Mouse (Mus musculus) CH12.LX (cell line): ENCODE measurements around the gene Tti1. TPM values are rescaled to one million over a fixed set of nuclear protein-coding genes. Genes with fewer than 3 reads are reported as not detected.

Source experiments
- DNase-seq: peaks from one replicate; pipeline ENCODE4 v3.0.0-alpha.2; 2013; ENCODE audit errors: extremely low read depth
- H3K27ac ChIP-seq: 2 replicates; pipeline ENCODE4 v1.5.1; 2012; ENCODE audit warnings: low read depth, mild to moderate bottlenecking, control low read depth, moderate library complexity; ENCODE audit not compliant: insufficient read depth
- H3K27me3 ChIP-seq: replicated peaks from 2 replicates; pipeline ENCODE3; 2012; ENCODE audit warnings: inconsistent platforms
- H3K36me3 ChIP-seq, 2 experiments: replicated peaks in 1 of 2; 2 replicates each; pipeline versions ENCODE3 to v1.6.1; 2012; ENCODE audit warnings: inconsistent platforms in 1 of 2, low read length in 1 of 2, mild to moderate bottlenecking in 1 of 2, mixed read lengths in 1 of 2, moderate library complexity in 1 of 2; ENCODE audit not compliant: control insufficient read depth in 1 of 2, insufficient read depth in 1 of 2
- H3K4me1 ChIP-seq, 2 experiments: 2 replicates each; pipeline ENCODE4 v1.6.1; 2012; ENCODE audit warnings: inconsistent platforms in 1 of 2, moderate library complexity in 1 of 2; ENCODE audit not compliant: insufficient read depth in 2 of 2, control insufficient read depth in 1 of 2
- H3K4me2 ChIP-seq: 2 replicates; pipeline ENCODE4 v1.6.1; 2012; ENCODE audit warnings: low read depth, mild to moderate bottlenecking, control low read depth; ENCODE audit not compliant: poor library complexity, insufficient read depth, severe bottlenecking
- H3K4me3 ChIP-seq, 3 experiments: fragments of 150-350 bp in 1 of 3; sonication (generic) in 1 of 3; replicated peaks in 1 of 3; 2 replicates each; pipeline versions ENCODE3 to v1.5.1; 2011 to 2012; ENCODE audit warnings: low read depth in 2 of 3, low read length in 2 of 3, mild to moderate bottlenecking in 2 of 3, moderate library complexity in 2 of 3, control low read depth in 1 of 3, improper control_type of control experiment in 1 of 3, inconsistent platforms in 1 of 3, mixed read lengths in 1 of 3; ENCODE audit not compliant: poor library complexity in 1 of 3
- H3K79me2 ChIP-seq: replicated peaks from 2 replicates; pipeline ENCODE4 v1.6.1; 2012; ENCODE audit warnings: mild to moderate bottlenecking, moderate library complexity; ENCODE audit not compliant: control insufficient read depth, poor library complexity, insufficient read depth, severe bottlenecking; ENCODE audit errors: extremely low read depth
- H3K9ac ChIP-seq: 2 replicates; pipeline ENCODE4 v1.6.1; 2012; ENCODE audit warnings: low read depth, mild to moderate bottlenecking, control low read depth, moderate library complexity; ENCODE audit not compliant: insufficient read depth
- H3K9me3 ChIP-seq: replicated peaks from 2 replicates; pipeline ENCODE3; 2012; ENCODE audit warnings: low read length, inconsistent platforms, mixed read lengths
- CHD1 ChIP-seq: IDR thresholded peaks from 2 replicates; pipeline ENCODE4 v1.6.1; 2012; ENCODE audit warnings: low read depth, low read length, improper control_type of control experiment, inconsistent platforms
- CTCF ChIP-seq, 2 experiments: IDR thresholded peaks in 1 of 2; conservative IDR thresholded peaks in 1 of 2; 2 replicates each; pipeline ENCODE4 v1.5.1; 2011 to 2012; ENCODE audit warnings: low read depth in 2 of 2, low read length in 2 of 2, improper control_type of control experiment in 1 of 2, inconsistent platforms in 1 of 2, mild to moderate bottlenecking in 1 of 2, moderate library complexity in 1 of 2
- ELF1 ChIP-seq: IDR thresholded peaks from 2 replicates; pipeline ENCODE4 v1.6.1; 2014; ENCODE audit warnings: low read depth, mild to moderate bottlenecking, inconsistent platforms, low read length, improper control_type of control experiment
- JUND ChIP-seq: conservative IDR thresholded peaks from 2 replicates; pipeline ENCODE4 v1.6.1; 2011; ENCODE audit warnings: low read depth, low read length, improper control_type of control experiment
- MAFK ChIP-seq: IDR thresholded peaks from 2 replicates; pipeline ENCODE4 v1.6.1; 2011; ENCODE audit warnings: low read length, improper control_type of control experiment; ENCODE audit not compliant: insufficient replicate concordance
- MAX ChIP-seq: IDR thresholded peaks from 2 replicates; pipeline ENCODE4 v1.6.1; 2011; ENCODE audit warnings: low read length, improper control_type of control experiment
- MAZ ChIP-seq: IDR thresholded peaks from 2 replicates; pipeline ENCODE4 v1.6.1; 2012; ENCODE audit warnings: low read depth, mild to moderate bottlenecking, inconsistent platforms, low read length, improper control_type of control experiment, moderate library complexity
- MXI1 ChIP-seq: IDR thresholded peaks from 2 replicates; pipeline ENCODE4 v1.6.1; 2011; ENCODE audit warnings: mild to moderate bottlenecking, low read depth, low read length, improper control_type of control experiment
- MYC ChIP-seq: IDR thresholded peaks from 2 replicates; pipeline ENCODE4 v1.6.1; 2011; ENCODE audit warnings: low read depth, mild to moderate bottlenecking, improper control_type of control experiment, low read length
- PAX5 ChIP-seq: IDR thresholded peaks from 2 replicates; pipeline ENCODE4 v1.6.1; 2012; ENCODE audit warnings: low read length, inconsistent platforms, mixed read lengths
- POLR2A ChIP-seq: IDR thresholded peaks from 2 replicates; pipeline ENCODE4 v1.6.1; 2011; ENCODE audit warnings: low read depth, mild to moderate bottlenecking, improper control_type of control experiment, low read length
- RAD21 ChIP-seq: IDR thresholded peaks from 2 replicates; pipeline ENCODE4 v1.6.1; 2011; ENCODE audit warnings: low read depth, mild to moderate bottlenecking, low read length, improper control_type of control experiment, moderate library complexity
- RCOR1 ChIP-seq: conservative IDR thresholded peaks from 2 replicates; pipeline ENCODE4 v1.6.1; 2012; ENCODE audit warnings: low read depth, mild to moderate bottlenecking, inconsistent platforms, low read length, improper control_type of control experiment
- SIN3A ChIP-seq: IDR thresholded peaks from 2 replicates; pipeline ENCODE4 v1.6.1; 2012; ENCODE audit warnings: low read length, improper control_type of control experiment, inconsistent platforms
- ZNF384 ChIP-seq: IDR thresholded peaks from 2 replicates; pipeline ENCODE4 v1.6.1; 2012; ENCODE audit warnings: low read depth, low read length, improper control_type of control experiment, inconsistent platforms
- dilution Hi-C: fragments of 300-500 bp; cut with MboI; formaldehyde crosslinking; loops from 2 replicates; pipeline ENCODE4 v1.14.3; 2020; ENCODE audit warnings: low sequenced_read_pairs; ENCODE audit not compliant: extremely low pct_unique_long_range_greater_than_20kb, extremely low pct_ligation_motif_present
- in situ Hi-C: fragments of 300-500 bp; cut with MboI; formaldehyde crosslinking; loops from 3 replicates; pipeline ENCODE4 v1.14.3; 2019; ENCODE audit warnings: low sequenced_read_pairs, low pct_ligation_motif_present, low pct_unique_long_range_greater_than_20kb, mixed read lengths
- polyA plus RNA-seq: library from polyadenylated mRNA; unstranded; fragments of >175 nt; gene quantifications from 2 replicates; pipeline ENCODE4 v1.2.1, GENCODE M21; 2012; ENCODE audit warnings: low read depth; ENCODE audit not compliant: insufficient read length
- total RNA-seq, 2 experiments: library from RNA; depleted of rRNA; stranded (reverse); fragments of 300-350 nt in 1 of 2; fragments of >200 nt in 1 of 2; gene quantifications; 2 replicates each; pipeline ENCODE4 v1.2.3; 2012 to 2014

The Tti1 gene
- total and polyA plus RNA-seq, 3 experiments: 19.7 to 27.2 (median 19.8) TPM

GRCm38 (mm10) chr2:158074835-158075234 lies 46.6 kb upstream of the Tti1 start:
- Histone ChIP-seq H3K9ac (no peak overlapping the region), H3K27me3 (no peaks in the 10 kb centered on the region), H3K4me1 (peaks cover 0 to 21% of the 10 kb centered on the region in 2 experiments; a peak in 2 of 4 replicates), H3K79me2 (no peaks in the 10 kb centered on the region), H3K9me3 (no peaks in the 10 kb centered on the region), H3K27ac (no peak overlapping the region), H3K4me3 (no peak overlapping the region), H3K36me3 (peaks cover 50 to 84% of the 10 kb centered on the region in 2 experiments), H3K4me2 (no peak overlapping the region)
- DNase-seq: no peak
- dilution Hi-C loops (no loop called here), in situ Hi-C loops (no loop called here)
- no peak for TF ChIP-seq RAD21
- TF ChIP-seq MAX: no peak
- no peak for TF ChIP-seq SIN3A
- no peak for TF ChIP-seq CHD1
- no peak for TF ChIP-seq MXI1
- TF ChIP-seq MYC: no peak
- TF ChIP-seq CTCF (conservative IDR thresholded peaks at IDR 0.05 in 1 of 2, IDR thresholded peaks at IDR 0.05 in 1 of 2; ENCODE audit: low read depth in 2 of 2, low read length in 2 of 2): no peak
- no peak for TF ChIP-seq MAZ
- TF ChIP-seq JUND: no peak
- TF ChIP-seq MAFK: no peak
- no peak for TF ChIP-seq PAX5
- no peak for TF ChIP-seq RCOR1

DNA sequence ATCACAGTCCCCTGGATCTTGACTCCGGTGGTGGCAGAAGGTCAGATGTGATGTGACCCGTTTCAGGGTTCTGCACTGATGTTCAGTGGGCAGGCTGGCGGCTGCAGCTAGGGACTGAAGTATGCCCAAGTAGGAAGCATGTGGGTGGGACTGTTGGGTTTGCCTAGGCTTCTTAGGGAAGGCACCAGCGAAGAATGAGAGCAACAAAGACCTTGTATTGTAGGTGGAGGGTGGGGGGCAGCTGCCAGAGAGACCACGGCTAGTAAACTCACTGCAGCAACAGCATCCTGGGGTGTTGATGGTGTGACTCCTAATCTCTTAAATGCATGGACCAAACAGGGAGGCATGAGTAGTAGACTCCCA lies 43.4 kb upstream of the Tti1 start:
- dilution Hi-C loops: no loop called here
- H3K36me3 ChIP-seq: peaks cover 40 to 82% of the 10 kb centered on the region in 2 experiments
- in situ Hi-C loops: no loop called here

More for the DNA sequence above, 43.4 kb upstream of the Tti1 start:
- TF ChIP-seq RCOR1 (no peak), POLR2A (no peak), RAD21 (no peak), CHD1 (no peak), ELF1 (no peak), SIN3A (no peak), ZNF384 (no peak)
- Histone ChIP-seq H3K9me3 (no peaks in the 10 kb centered on the region), H3K79me2 (no peaks in the 10 kb centered on the region), H3K4me3 (no peak overlapping the region), H3K27ac (no peak overlapping the region), H3K27me3 (no peaks in the 10 kb centered on the region), H3K9ac (no peak overlapping the region), H3K4me1 (peaks cover 4 to 38% of the 10 kb centered on the region in 2 experiments; a peak in 2 of 4 replicates), H3K4me2 (no peak overlapping the region)
- DNase-seq: no peak
